Mouse (Mus musculus): ENCODE results near the gene Nr5a1. TPM values are rescaled to one million over a fixed set of nuclear protein-coding genes. Genes with fewer than 3 reads are reported as not detected.

Nr5a1 gene
- polyA plus RNA-seq, 1 experiment from 2014 or later, result 0.29 TPM

DNA sequence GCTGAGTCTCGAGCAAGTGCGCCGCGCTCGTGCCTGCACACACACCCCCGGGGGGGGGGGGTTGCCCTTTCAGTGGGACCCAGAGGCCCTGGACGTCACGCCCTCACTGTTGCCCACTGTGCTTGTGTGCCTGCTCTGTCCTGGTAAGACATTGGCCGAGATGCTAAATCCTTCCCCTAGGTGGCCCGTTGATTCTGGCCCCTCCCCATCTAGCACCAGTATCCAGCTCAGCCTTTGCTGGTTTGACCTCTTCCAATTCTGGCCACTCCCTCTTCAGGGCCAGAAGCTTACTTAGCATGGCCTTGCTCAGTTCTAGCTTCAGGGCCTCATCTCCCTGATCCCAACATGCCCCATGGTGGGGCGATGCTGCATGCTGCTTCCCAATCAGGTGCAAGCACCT lies 41.8 kb downstream of the Nr5a1 start:
- no peak for DNase-seq
- ATAC-seq (ENCODE audit: insufficient read depth), result no peak
- H3K4me3 ChIP-seq (ENCODE audit: low read depth, low read length), result no peak overlapping the region
- 0 out of 2 replicates have a peak, but pooled peaks cover 8% of the 10 kb centered on the region for H3K27me3 ChIP-seq (ENCODE audit: insufficient read depth, low read length)
- no peaks in the 10 kb centered on the region for H3K9me3 ChIP-seq (ENCODE audit: low read depth, low read length)
- WGBS, result 50% methylated on average over 11 of the region's 11 CpGs
- H3K9ac ChIP-seq, result no peak overlapping the region
- no peaks in the 10 kb centered on the region for H3K36me3 ChIP-seq (ENCODE audit: insufficient read depth)
- no peak for TF ChIP-seq CTCF (IDR thresholded peaks at IDR 0.05; ENCODE audit: low read depth)
- H3K4me2 ChIP-seq, result no peak overlapping the region
- no peaks in the 10 kb centered on the region for H3K4me1 ChIP-seq (ENCODE audit: insufficient read depth)
- no peak overlapping the region for H3K27ac ChIP-seq (ENCODE audit: low read depth)

GRCm38 (mm10) chr2:38668802-38669580 lies 45.4 kb downstream of the Nr5a1 start:
- peak; percentile 72 for DNase-seq
- H3K4me1 ChIP-seq (ENCODE audit: insufficient read depth), result no peaks in the 10 kb centered on the region
- no peak overlapping the region for H3K27ac ChIP-seq (ENCODE audit: low read depth)
- H3K9me3 ChIP-seq (ENCODE audit: low read depth, low read length), result no peaks in the 10 kb centered on the region
- H3K4me3 ChIP-seq (ENCODE audit: low read depth, low read length), result no peak overlapping the region
- H3K27me3 ChIP-seq (ENCODE audit: insufficient read depth, low read length), result 0 out of 2 replicates have a peak, but pooled peaks cover 8% of the 10 kb centered on the region
- no peaks in the 10 kb centered on the region for H3K36me3 ChIP-seq (ENCODE audit: insufficient read depth)
- WGBS, result 11% methylated on average over 17 of the region's 17 CpGs
- peak; percentile 85 for ATAC-seq (ENCODE audit: insufficient read depth)
- peak overlapping the region; percentile 36; the same call in 1 of the 2 replicates for H3K4me2 ChIP-seq
- TF ChIP-seq CTCF (IDR thresholded peaks at IDR 0.05; ENCODE audit: low read depth), result peak; percentile 39
- no peak overlapping the region for H3K9ac ChIP-seq

- no peak overlapping the region for H3K27ac ChIP-seq (ENCODE audit: low read depth)
- no peaks in the 10 kb centered on the region for H3K36me3 ChIP-seq (ENCODE audit: insufficient read depth)
- 5% methylated on average over 1 of the region's 1 CpGs for WGBS
- peak; percentile 59 for TF ChIP-seq CTCF (IDR thresholded peaks at IDR 0.05; ENCODE audit: low read depth)
- H3K27me3 ChIP-seq (ENCODE audit: insufficient read depth, low read length), result no peaks in the 10 kb centered on the region
- H3K4me3 ChIP-seq (ENCODE audit: low read depth, low read length), result no peak overlapping the region
- no peaks in the 10 kb centered on the region for H3K9me3 ChIP-seq (ENCODE audit: low read depth, low read length)
- ATAC-seq (ENCODE audit: insufficient read depth) (no peak), DNase-seq (peak; percentile 58)
- no peaks in the 10 kb centered on the region for H3K4me1 ChIP-seq (ENCODE audit: insufficient read depth)
- no peak overlapping the region for H3K4me2 ChIP-seq
- H3K9ac ChIP-seq, result no peak overlapping the region
Observed at GRCm38 (mm10) chr2:38661398-38661797, 52.9 kb downstream of the Nr5a1 start.

DNA sequence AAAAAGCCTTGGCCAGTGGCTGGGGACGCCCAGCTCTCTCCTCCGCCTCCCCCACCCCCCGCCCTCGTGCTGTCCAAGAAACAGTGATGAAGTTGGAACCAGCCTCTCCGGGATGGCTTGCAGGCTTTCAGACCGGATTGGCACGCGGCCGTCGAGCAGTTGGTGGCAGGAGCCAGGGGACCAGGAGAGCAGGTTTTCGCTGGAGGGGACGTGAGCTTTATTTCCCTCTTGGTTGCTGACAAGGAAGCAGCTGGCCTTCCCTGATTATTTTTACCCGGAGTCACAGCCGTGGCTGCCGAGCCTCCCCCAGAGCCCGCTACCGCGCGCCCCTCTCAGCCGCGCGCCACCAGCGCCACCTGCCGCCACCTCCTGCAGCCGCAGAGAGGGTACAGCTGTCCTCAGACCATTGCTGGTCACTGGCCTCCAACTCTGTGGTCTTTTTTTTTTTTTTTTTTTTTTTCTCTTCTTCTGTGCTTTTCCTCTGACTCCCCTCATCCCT lies 56.0 kb downstream of the Nr5a1 start:
- Histone ChIP-seq H3K9me3 (ENCODE audit: low read depth, low read length) (no peaks in the 10 kb centered on the region), H3K27ac (ENCODE audit: low read depth) (no peak overlapping the region), H3K4me2 (peak overlapping the region; percentile 69), H3K27me3 (ENCODE audit: insufficient read depth, low read length) (no peaks in the 10 kb centered on the region), H3K36me3 (ENCODE audit: insufficient read depth) (no peaks in the 10 kb centered on the region), H3K9ac (peak overlapping the region; percentile 48), H3K4me3 (ENCODE audit: low read depth, low read length) (peak overlapping the region; percentile 36), H3K4me1 (ENCODE audit: insufficient read depth) (no peaks in the 10 kb centered on the region)
- DNase-seq (peak; percentile 89), ATAC-seq (ENCODE audit: insufficient read depth) (peak; percentile 97)
- 0% methylated on average over 25 of the region's 25 CpGs for WGBS
- peak; percentile 73 for TF ChIP-seq CTCF (IDR thresholded peaks at IDR 0.05; ENCODE audit: low read depth)

DNA sequence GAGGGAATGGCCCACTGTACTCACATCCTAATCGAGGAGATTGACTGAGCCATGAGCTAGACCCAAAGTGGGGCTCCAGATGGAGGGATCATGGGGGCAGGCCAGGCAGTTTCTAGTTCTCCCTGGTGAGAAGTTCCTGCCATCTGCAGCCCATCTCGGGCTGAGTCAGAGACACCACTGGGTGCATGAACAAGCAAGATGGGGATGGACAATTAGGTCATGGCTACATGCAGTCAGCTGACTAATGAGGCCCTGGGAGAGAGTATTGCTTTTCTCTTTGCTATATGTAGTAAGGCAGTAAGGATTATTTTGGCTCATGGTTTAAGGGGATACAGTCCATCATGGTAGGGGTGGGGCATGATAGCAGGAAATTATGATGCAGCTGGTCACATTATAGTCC lies 60.6 kb downstream of the Nr5a1 start:
- no peak for DNase-seq
- no peak for TF ChIP-seq CTCF (IDR thresholded peaks at IDR 0.05; ENCODE audit: low read depth)
- WGBS, result 65% methylated on average over 2 of the region's 2 CpGs

DNA sequence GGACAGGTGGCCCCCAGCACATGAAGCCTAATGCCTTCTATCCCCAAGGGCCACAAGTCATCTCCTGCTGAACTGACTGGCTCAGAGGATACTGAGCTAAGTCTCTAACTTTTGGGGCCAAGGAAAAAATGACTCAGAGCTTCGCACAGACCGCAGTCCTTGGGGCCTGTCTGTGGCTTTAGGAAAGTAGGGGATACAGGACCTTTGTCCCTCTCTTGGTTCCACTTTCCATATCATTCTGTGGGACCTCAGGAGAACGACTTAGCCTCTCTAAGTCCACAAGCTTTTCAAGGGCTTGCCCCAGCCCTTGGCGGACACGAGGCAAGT lies 61.1 kb downstream of the Nr5a1 start:
- TF ChIP-seq CTCF (IDR thresholded peaks at IDR 0.05; ENCODE audit: low read depth), result no peak
- no peak overlapping the region for H3K4me2 ChIP-seq
- 85% methylated on average over 5 of the region's 5 CpGs for whole genome bisulfite sequencing
- no peaks in the 10 kb centered on the region for H3K4me1 ChIP-seq (ENCODE audit: insufficient read depth)
- no peak overlapping the region for H3K4me3 ChIP-seq (ENCODE audit: low read depth, low read length)
- no peak for DNase-seq
- no peak overlapping the region for H3K9ac ChIP-seq
- ATAC-seq (ENCODE audit: insufficient read depth), result no peak
- no peaks in the 10 kb centered on the region for H3K36me3 ChIP-seq (ENCODE audit: insufficient read depth)
- H3K27me3 ChIP-seq (ENCODE audit: insufficient read depth, low read length), result no peaks in the 10 kb centered on the region
- H3K9me3 ChIP-seq (ENCODE audit: low read depth, low read length), result no peaks in the 10 kb centered on the region
- no peak overlapping the region for H3K27ac ChIP-seq (ENCODE audit: low read depth)

More for the DNA sequence above, 60.6 kb downstream of the Nr5a1 start:
- ATAC-seq (ENCODE audit: insufficient read depth), result no peak
- no peak overlapping the region for H3K4me3 ChIP-seq (ENCODE audit: low read depth, low read length)
- no peak overlapping the region for H3K27ac ChIP-seq (ENCODE audit: low read depth)
- no peak overlapping the region for H3K9ac ChIP-seq
- no peaks in the 10 kb centered on the region for H3K36me3 ChIP-seq (ENCODE audit: insufficient read depth)
- H3K4me1 ChIP-seq (ENCODE audit: insufficient read depth), result no peaks in the 10 kb centered on the region
- H3K27me3 ChIP-seq (ENCODE audit: insufficient read depth, low read length), result no peaks in the 10 kb centered on the region
- no peak overlapping the region for H3K4me2 ChIP-seq
- no peaks in the 10 kb centered on the region for H3K9me3 ChIP-seq (ENCODE audit: low read depth, low read length)

- Histone ChIP-seq H3K4me1 (ENCODE audit: insufficient read depth) (no peaks in the 10 kb centered on the region), H3K27me3 (ENCODE audit: insufficient read depth, low read length) (no peaks in the 10 kb centered on the region), H3K27ac (ENCODE audit: low read depth) (no peak overlapping the region), H3K9ac (no peak overlapping the region), H3K36me3 (ENCODE audit: insufficient read depth) (no peaks in the 10 kb centered on the region), H3K4me2 (no peak overlapping the region), H3K4me3 (ENCODE audit: low read depth, low read length) (no peak overlapping the region), H3K9me3 (ENCODE audit: low read depth, low read length) (no peaks in the 10 kb centered on the region)
- no peak for TF ChIP-seq CTCF (IDR thresholded peaks at IDR 0.05; ENCODE audit: low read depth)
- no peak for ATAC-seq (ENCODE audit: insufficient read depth)
- 58% methylated on average over 10 of the region's 10 CpGs for WGBS
- no peak for DNase-seq
Observed at GRCm38 (mm10) chr2:38652565-38653292, 61.6 kb downstream of the Nr5a1 start.
